Mouse (Mus musculus): ENCODE measurements around the gene Epdr1.

- TF ChIP-seq CTCF (IDR thresholded peaks at IDR 0.05; ENCODE audit: low read depth), result no peak
- no peak for TF ChIP-seq EP300 (IDR thresholded peaks at IDR 0.05; ENCODE audit: low read depth)
These were observed 20.5 kb downstream of the Epdr1 start for GRCm38 (mm10) chr13:19599242-19599641.

All from liver, embryonic 14.5 days (tissue).